Mouse (Mus musculus): ENCODE results near the gene Ctps. TPM values are rescaled to one million over a fixed set of nuclear protein-coding genes. Genes with fewer than 3 reads are reported as not detected.

Gene Ctps
- 13.4 and 18.9 TPM in 2 replicates for polyA plus RNA-seq (2012; rRNA removed)
- 32.9 and 36.0 TPM in 2 replicates for polyA plus RNA-seq (2014; fragmentation: Nextera tagmentation; extraction: Ambion mirVana)

DNA sequence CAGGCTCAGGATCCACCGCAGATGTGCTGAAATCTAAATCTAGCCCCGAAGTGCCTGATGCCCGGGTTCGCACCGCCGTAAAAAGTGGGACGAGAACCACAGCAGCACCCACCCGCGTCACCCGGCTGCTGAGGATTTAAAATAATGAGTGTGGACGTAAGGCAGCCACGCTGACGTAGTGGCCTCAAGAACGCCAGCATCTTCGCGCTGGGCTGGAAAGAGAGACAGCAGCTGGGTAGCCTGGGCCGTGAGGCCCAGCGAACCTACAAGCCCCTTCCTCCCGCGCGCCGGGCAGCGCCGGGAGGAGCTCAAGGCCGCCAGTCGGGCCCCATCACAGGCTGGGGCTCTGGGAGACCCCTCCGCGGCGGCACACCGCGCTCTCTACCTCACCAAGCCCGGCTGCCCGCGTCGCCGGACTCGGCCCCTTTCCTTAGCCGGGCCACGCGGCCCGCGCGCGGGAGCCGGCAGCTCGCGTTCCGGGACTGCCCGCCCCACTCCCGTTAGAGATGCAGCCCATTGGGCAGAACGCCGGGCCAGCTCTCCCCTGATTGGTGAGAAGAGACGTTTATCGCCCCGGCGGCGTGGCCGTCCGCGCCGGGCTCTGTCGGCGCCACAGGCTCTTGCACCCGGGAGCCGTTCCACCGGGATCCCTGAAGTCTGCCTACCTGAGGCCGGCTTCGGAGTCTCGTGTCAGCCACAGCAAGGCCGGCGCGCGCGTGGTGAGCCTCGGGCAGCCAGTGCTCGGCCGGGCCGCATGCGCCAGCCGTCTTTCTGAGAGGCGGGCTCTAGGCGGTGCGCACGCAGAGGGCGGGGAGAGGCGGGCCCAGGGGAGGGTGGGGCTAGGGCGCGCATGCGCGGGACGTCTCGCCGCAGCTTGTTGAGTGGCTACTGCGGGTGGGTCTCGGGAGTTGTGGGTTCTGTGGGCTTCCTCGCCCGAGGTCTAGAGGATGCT lies at the start of gene Ctps:
Ctps (minus strand) TSS at position 791 of the 952 bp plus-strand sequence.
- TF ChIP-seq CTCF (IDR thresholded peaks at IDR 0.05; ENCODE audit: low read depth) (no peak), EP300 (IDR thresholded peaks at IDR 0.05; ENCODE audit: low read depth) (no peak)
- ATAC-seq (ENCODE audit: insufficient read depth) (peak; percentile 97), DNase-seq (ENCODE audit: low read depth in 3 of 3, low spot score in 3 of 3) (peak; percentile 85 to 86 (median 86))
- H3K36me3 ChIP-seq (replicated peaks; ENCODE audit: control insufficient read depth, insufficient read depth, low read depth) = peaks cover 7% of the 10 kb centered on the region
- peaks cover 14 to 17% of the 10 kb centered on the region in 2 experiments for H3K4me1 ChIP-seq (replicated peaks; ENCODE audit: control insufficient read depth in 2 of 2, insufficient read depth in 2 of 2, low read length in 1 of 2)
- WGBS (ENCODE audit: insufficient replicate concordance) = under 1% methylated on average over 91 of the region's 97 CpGs
- H3K4me3 ChIP-seq (ENCODE audit: insufficient read depth in 1 of 2, low read depth in 2 of 2, low read length in 2 of 2) = peak within 1 kb of the TSS; percentile 84 to 87
- peak within 1 kb of the TSS; percentile 72 for H3K27ac ChIP-seq
- H3K9me3 ChIP-seq (ENCODE audit: control insufficient read depth, low read length) = no peaks in the 10 kb centered on the region
- H3K27me3 ChIP-seq (ENCODE audit: control insufficient read depth, insufficient read depth, low read length) = no peaks in the 10 kb centered on the region
- H3K4me2 ChIP-seq (ENCODE audit: low read depth) = peak within 1 kb of the TSS; percentile 97
- peak within 1 kb of the TSS; percentile 89 for H3K9ac ChIP-seq (replicated peaks)

DNA sequence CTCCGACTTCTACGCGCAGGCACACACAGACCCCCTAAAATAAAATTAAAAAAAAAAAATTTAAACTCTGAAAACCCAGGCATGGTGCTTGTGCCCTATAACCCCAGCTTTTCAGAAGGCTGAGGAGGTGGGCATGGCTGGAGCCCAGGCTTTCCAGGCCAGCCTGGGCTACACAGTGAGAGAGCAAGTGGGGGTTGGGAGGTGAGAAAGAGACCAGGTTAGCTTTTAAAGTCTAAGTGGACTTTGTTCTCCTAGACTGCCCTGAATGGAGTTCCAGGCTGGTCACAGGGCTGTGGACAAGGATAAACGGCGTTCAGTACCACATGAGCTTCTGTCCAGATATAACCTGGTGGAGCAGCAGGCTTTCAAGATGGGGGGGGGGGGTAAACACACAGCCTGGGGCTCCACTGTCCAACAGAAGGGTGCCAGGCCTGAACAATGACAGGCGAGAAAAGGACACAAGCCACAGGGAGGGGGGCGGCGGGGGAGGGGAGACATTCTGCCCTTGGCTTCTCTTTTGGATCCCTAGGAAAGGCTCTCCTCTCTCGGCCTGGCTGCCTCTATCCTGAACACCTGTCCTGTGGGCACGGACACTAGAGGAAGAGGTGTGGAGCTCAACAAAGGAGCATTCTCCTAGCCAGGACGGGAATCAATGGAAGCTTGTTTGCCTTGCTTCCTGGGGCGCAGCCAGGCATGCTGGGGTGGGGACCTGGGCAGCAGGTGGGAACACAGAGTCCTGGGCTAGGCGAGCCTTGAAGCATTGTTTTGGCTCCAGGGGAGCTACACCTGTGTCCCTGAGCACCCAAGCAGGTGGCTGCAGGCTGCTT lies 46.3 kb upstream of the Ctps start:
- no peak overlapping the region for H3K4me2 ChIP-seq (ENCODE audit: low read depth)
- WGBS (ENCODE audit: insufficient replicate concordance) = 75% methylated on average over 13 of the region's 13 CpGs
- H3K4me1 ChIP-seq (replicated peaks; ENCODE audit: control insufficient read depth in 2 of 2, insufficient read depth in 2 of 2, low read length in 1 of 2) = peaks cover 19 to 38% of the 10 kb centered on the region in 2 experiments
- no peak overlapping the region for H3K4me3 ChIP-seq (ENCODE audit: insufficient read depth in 1 of 2, low read depth in 2 of 2, low read length in 2 of 2)
- no peak for ATAC-seq (ENCODE audit: insufficient read depth)
- no peaks in the 10 kb centered on the region for H3K27me3 ChIP-seq (ENCODE audit: control insufficient read depth, insufficient read depth, low read length)
- H3K9ac ChIP-seq (replicated peaks) = no peak overlapping the region
- no peak for DNase-seq (ENCODE audit: low read depth in 3 of 3, low spot score in 3 of 3)
- H3K27ac ChIP-seq = no peak overlapping the region
- TF ChIP-seq EP300 (IDR thresholded peaks at IDR 0.05; ENCODE audit: low read depth) (no peak), CTCF (IDR thresholded peaks at IDR 0.05; ENCODE audit: low read depth) (no peak)
- no peaks in the 10 kb centered on the region for H3K36me3 ChIP-seq (replicated peaks; ENCODE audit: control insufficient read depth, insufficient read depth, low read depth)
- no peaks in the 10 kb centered on the region for H3K9me3 ChIP-seq (ENCODE audit: control insufficient read depth, low read length)

- Histone ChIP-seq H3K27ac (no peak overlapping the region), H3K27me3 (ENCODE audit: control insufficient read depth, insufficient read depth, low read length) (no peaks in the 10 kb centered on the region), H3K4me3 (ENCODE audit: insufficient read depth in 1 of 2, low read depth in 2 of 2, low read length in 2 of 2) (no peak overlapping the region), H3K4me2 (ENCODE audit: low read depth) (no peak overlapping the region), H3K9ac (replicated peaks) (no peak overlapping the region), H3K4me1 (replicated peaks; ENCODE audit: control insufficient read depth in 2 of 2, insufficient read depth in 2 of 2, low read length in 1 of 2) (peaks cover 19 to 38% of the 10 kb centered on the region in 2 experiments), H3K36me3 (replicated peaks; ENCODE audit: control insufficient read depth, insufficient read depth, low read depth) (no peaks in the 10 kb centered on the region), H3K9me3 (ENCODE audit: control insufficient read depth, low read length) (no peaks in the 10 kb centered on the region)
- no peak for DNase-seq (ENCODE audit: low read depth in 3 of 3, low spot score in 3 of 3)
- 58% methylated on average over 10 of the region's 10 CpGs for WGBS (ENCODE audit: insufficient replicate concordance)
- TF ChIP-seq EP300 (IDR thresholded peaks at IDR 0.05; ENCODE audit: low read depth) (no peak), CTCF (IDR thresholded peaks at IDR 0.05; ENCODE audit: low read depth) (no peak)
- no peak for ATAC-seq (ENCODE audit: insufficient read depth)
Measured at GRCm38 (mm10) chr4:120615528-120616081, 45.5 kb upstream of the Ctps start.

DNA sequence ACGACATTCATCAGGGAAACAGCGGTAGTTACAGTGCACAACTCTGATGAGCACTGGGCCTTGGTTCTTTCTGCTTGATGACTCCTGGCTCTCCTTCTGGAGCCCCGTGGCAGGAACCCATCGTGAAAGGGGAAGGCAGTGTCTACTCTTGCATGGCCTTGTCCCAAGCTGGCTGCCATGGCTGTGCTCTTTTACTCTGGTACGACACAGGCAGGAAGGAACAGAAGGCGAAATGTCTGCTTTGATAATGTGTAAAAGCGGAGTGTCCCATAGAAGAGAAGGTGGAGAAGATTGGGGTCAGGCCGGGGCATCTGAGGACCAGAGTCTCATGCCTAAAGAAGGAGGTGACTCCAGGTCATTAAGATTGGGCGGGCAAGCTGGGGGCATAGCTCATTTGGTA lies 44.6 kb upstream of the Ctps start:
- no peaks in the 10 kb centered on the region for H3K36me3 ChIP-seq (replicated peaks; ENCODE audit: control insufficient read depth, insufficient read depth, low read depth)
- DNase-seq (ENCODE audit: low read depth in 3 of 3, low spot score in 3 of 3) = no peak
- H3K4me1 ChIP-seq (replicated peaks; ENCODE audit: control insufficient read depth in 2 of 2, insufficient read depth in 2 of 2, low read length in 1 of 2) = peaks cover 17 to 35% of the 10 kb centered on the region in 2 experiments
- H3K27ac ChIP-seq = no peak overlapping the region
- WGBS (ENCODE audit: insufficient replicate concordance) = 62% methylated on average over 9 of the region's 9 CpGs
- no peak overlapping the region for H3K4me2 ChIP-seq (ENCODE audit: low read depth)
- H3K4me3 ChIP-seq (ENCODE audit: insufficient read depth in 1 of 2, low read depth in 2 of 2, low read length in 2 of 2) = no peak overlapping the region
- H3K9ac ChIP-seq (replicated peaks) = no peak overlapping the region
- TF ChIP-seq EP300 (IDR thresholded peaks at IDR 0.05; ENCODE audit: low read depth) (no peak), CTCF (IDR thresholded peaks at IDR 0.05; ENCODE audit: low read depth) (no peak)
- no peak for ATAC-seq (ENCODE audit: insufficient read depth)
- no peaks in the 10 kb centered on the region for H3K27me3 ChIP-seq (ENCODE audit: control insufficient read depth, insufficient read depth, low read length)
- H3K9me3 ChIP-seq (ENCODE audit: control insufficient read depth, low read length) = no peaks in the 10 kb centered on the region
